Mouse (Mus musculus): ENCODE data around the gene Gm49388. TPM values are rescaled to one million over a fixed set of nuclear protein-coding genes. Genes with fewer than 3 reads are reported as not detected.

Gm49388 gene
- polyA plus RNA-seq (2012; rRNA removed) = 0.20 and 0.35 TPM in 2 replicates

GRCm38 (mm10) chr7:127785308-127785707, at the start of gene Gm49388:
Gm49388 (plus strand) TSS chr7:127785608.

GRCm38 (mm10) chr7:127744366-127745045, 40.9 kb upstream of the Gm49388 start, which contains the start of gene Fbxl19:
Fbxl19 (plus strand) TSS chr7:127744543.

GRCm38 (mm10) chr7:127769651-127770038, 15.8 kb upstream of the Gm49388 start, which contains the start of gene Orai3:
Orai3 (plus strand) TSS chr7:127769815.

GRCm38 (mm10) chr7:127776426-127776825, 9.0 kb upstream of the Gm49388 start, which contains the start of gene Setd1a:
Setd1a (plus strand) TSS chr7:127776670.

GRCm38 (mm10) chr7:127800435-127801009, 15.1 kb downstream of the Gm49388 start, which contains the start of gene Hsd3b7:
Hsd3b7 (plus strand) TSS chr7:127800604.

GRCm38 (mm10) chr7:127824176-127824871, 38.9 kb downstream of the Gm49388 start, which contains the start of the genes Stx4a and Stx1b:
Stx4a (plus strand) TSS chr7:127824294.
Stx1b (minus strand) TSS chr7:127824549.

Other genes starting within 250 kb of the Gm49388 start
- 1.3 and 2.7 TPM in 2 replicates for gene Tmem265, start 224.2 kb upstream of the Gm49388 start, polyA plus RNA-seq (2012; rRNA removed)
- 111 and 112 TPM in 2 replicates for gene Phkg2, start 212.3 kb upstream of the Gm49388 start, polyA plus RNA-seq (2012; rRNA removed)
- gene Ccdc189, start 197.0 kb upstream of the Gm49388 start, polyA plus RNA-seq (2012; rRNA removed) = 13.5 TPM in 2 replicates
- gene Rnf40, start 196.8 kb upstream of the Gm49388 start, polyA plus RNA-seq (2012; rRNA removed) = 46.9 and 49.5 TPM in 2 replicates
- 28.9 and 29.8 TPM in 2 replicates for gene Zfp629, start 169.8 kb upstream of the Gm49388 start, polyA plus RNA-seq (2012; rRNA removed)
- 55.6 and 57.5 TPM in 2 replicates for gene Bcl7c, start 76.7 kb upstream of the Gm49388 start, polyA plus RNA-seq (2012; rRNA removed)
- 10.1 and 11.8 TPM in 2 replicates for gene Ctf1, start 72.9 kb upstream of the Gm49388 start, polyA plus RNA-seq (2012; rRNA removed)
- gene Ctf2, start 53.4 kb upstream of the Gm49388 start, polyA plus RNA-seq (2012; rRNA removed) = not detected in 2 replicates
- gene Fbxl19, start 41.1 kb upstream of the Gm49388 start, polyA plus RNA-seq (2012; rRNA removed) = 122 and 135 TPM in 2 replicates
- gene Orai3, start 15.8 kb upstream of the Gm49388 start, polyA plus RNA-seq (2012; rRNA removed) = 9.1 and 11.1 TPM in 2 replicates
- gene Setd1a, start 8.9 kb upstream of the Gm49388 start, polyA plus RNA-seq (2012; rRNA removed) = 9.1 and 11.1 TPM in 2 replicates
- gene Hsd3b7, start 15.0 kb downstream of the Gm49388 start, polyA plus RNA-seq (2012; rRNA removed) = 12.5 and 14.7 TPM in 2 replicates
- 43.4 and 52.4 TPM in 2 replicates for gene Stx4a, start 38.7 kb downstream of the Gm49388 start, polyA plus RNA-seq (2012; rRNA removed)
- 104 and 129 TPM in 2 replicates for gene Stx1b, start 38.9 kb downstream of the Gm49388 start, polyA plus RNA-seq (2012; rRNA removed)
- 16.3 and 17.3 TPM in 2 replicates for gene Zfp646, start 90.6 kb downstream of the Gm49388 start, polyA plus RNA-seq (2012; rRNA removed)
- 14.1 and 18.4 TPM in 2 replicates for gene Zfp668, start 91.2 kb downstream of the Gm49388 start, polyA plus RNA-seq (2012; rRNA removed)
- gene Prss53, start 105.4 kb downstream of the Gm49388 start, polyA plus RNA-seq (2012; rRNA removed) = 2.9 and 3.0 TPM in 2 replicates
- not detected in 2 replicates for gene Gm21974, start 109.8 kb downstream of the Gm49388 start, polyA plus RNA-seq (2012; rRNA removed)
- gene Vkorc1, start 110.0 kb downstream of the Gm49388 start, polyA plus RNA-seq (2012; rRNA removed) = 68.8 and 78.8 TPM in 2 replicates
- gene Bckdk, start 118.5 kb downstream of the Gm49388 start, polyA plus RNA-seq (2012; rRNA removed) = 44.6 and 48.7 TPM in 2 replicates
- gene Kat8, start 126.9 kb downstream of the Gm49388 start, polyA plus RNA-seq (2012; rRNA removed) = 48.7 and 49.7 TPM in 2 replicates
- gene Prss8, start 144.5 kb downstream of the Gm49388 start, polyA plus RNA-seq (2012; rRNA removed) = 0.57 and 1.2 TPM in 2 replicates
- gene Prss36, start 161.1 kb downstream of the Gm49388 start, polyA plus RNA-seq (2012; rRNA removed) = 14.2 and 14.7 TPM in 2 replicates
- 556 and 596 TPM in 2 replicates for gene Fus, start 181.8 kb downstream of the Gm49388 start, polyA plus RNA-seq (2012; rRNA removed)
- gene Pycard, start 208.3 kb downstream of the Gm49388 start, polyA plus RNA-seq (2012; rRNA removed) = 4.5 and 7.3 TPM in 2 replicates
- 0.53 and 3.0 TPM in 2 replicates for gene Trim72, start 218.3 kb downstream of the Gm49388 start, polyA plus RNA-seq (2012; rRNA removed)